Mouse (Mus musculus): Measurements from ENCODE around the gene Ube2k. TPM values are rescaled to one million over a fixed set of nuclear protein-coding genes. Genes with fewer than 3 reads are reported as not detected.
A peak's percentile ranks its signal among the peaks of the same experiment; 100 is the strongest.
"Not testable (repeated sequence)": the region's sequence is repeated elsewhere in the genome, so short reads cannot be mapped to it uniquely, and the experiment has no call there.

Gene Ube2k
- 100 to 1,000 TPM; 105 to 127 (median 115) TPM for total RNA-seq (2022)

- peak; percentile 88 to 90 for DNase-seq (ENCODE audit: low spot score in 2 of 2)
These were observed at the start of gene Ube2k, which contains the start of gene Smim14 for GRCm38 (mm10) chr5:65536751-65537419. Gene Ube2k (plus strand): TSS chr5:65537233. Gene Smim14 (minus strand): TSS chr5:65537184.

GRCm38 (mm10) chr5:65487381-65487780, 49.7 kb upstream of the Ube2k start:
- DNase-seq (ENCODE audit: low spot score in 2 of 2) = no peak

GRCm38 (mm10) chr5:65488725-65489124, 48.3 kb upstream of the Ube2k start:
- DNase-seq (ENCODE audit: low spot score in 2 of 2) = no peak

- DNase-seq (ENCODE audit: low spot score in 2 of 2) = no peak
These were observed 47.2 kb upstream of the Ube2k start for GRCm38 (mm10) chr5:65489830-65490229.

- DNase-seq (ENCODE audit: low spot score in 2 of 2) = peak; percentile 48 to 50
These were observed 45.0 kb upstream of the Ube2k start for GRCm38 (mm10) chr5:65491767-65492715.

GRCm38 (mm10) chr5:65492716-65493531, 44.1 kb upstream of the Ube2k start, which contains the start of gene Gm43552:
Gene Gm43552 (minus strand): TSS chr5:65492833.
- DNase-seq (ENCODE audit: low spot score in 2 of 2) = peak; percentile 86 to 97

- DNase-seq (ENCODE audit: low spot score in 2 of 2) = no peak
These were observed 36.8 kb upstream of the Ube2k start for GRCm38 (mm10) chr5:65500231-65500630.

GRCm38 (mm10) chr5:65501407-65501806, 35.6 kb upstream of the Ube2k start:
- no peak for DNase-seq (ENCODE audit: low spot score in 2 of 2)

- DNase-seq (ENCODE audit: low spot score in 2 of 2) = no peak
These were observed 31.2 kb upstream of the Ube2k start for GRCm38 (mm10) chr5:65505786-65506185.

GRCm38 (mm10) chr5:65508395-65508794, 28.6 kb upstream of the Ube2k start:
- no peak for DNase-seq (ENCODE audit: low spot score in 2 of 2)

GRCm38 (mm10) chr5:65513506-65513905, 23.5 kb upstream of the Ube2k start:
- DNase-seq (ENCODE audit: low spot score in 2 of 2) = no peak

GRCm38 (mm10) chr5:65514635-65515278, 22.3 kb upstream of the Ube2k start:
- DNase-seq (ENCODE audit: low spot score in 2 of 2) = no peak

- DNase-seq (ENCODE audit: low spot score in 2 of 2) = no peak
These were observed 15.2 kb upstream of the Ube2k start for GRCm38 (mm10) chr5:65521803-65522202.

- DNase-seq (ENCODE audit: low spot score in 2 of 2) = no peak
These were observed 12.2 kb upstream of the Ube2k start for GRCm38 (mm10) chr5:65524831-65525230.

GRCm38 (mm10) chr5:65525674-65526443, 11.2 kb upstream of the Ube2k start:
- DNase-seq (ENCODE audit: low spot score in 2 of 2) = no peak

- DNase-seq (ENCODE audit: low spot score in 2 of 2) = no peak
These were observed 5.8 kb upstream of the Ube2k start for GRCm38 (mm10) chr5:65531283-65531682.

- no peak for DNase-seq (ENCODE audit: low spot score in 2 of 2)
These were observed 2.5 kb upstream of the Ube2k start for GRCm38 (mm10) chr5:65534496-65534895.

GRCm38 (mm10) chr5:65535457-65536067, 1.5 kb upstream of the Ube2k start:
- DNase-seq (ENCODE audit: low spot score in 2 of 2) = no peak

- DNase-seq (ENCODE audit: low spot score in 2 of 2) = not testable (repeated sequence)
These were observed 966 bp upstream of the Ube2k start for GRCm38 (mm10) chr5:65536068-65536465.

Measured in left cerebral cortex, adult 8-10 months (tissue).